Mouse (Mus musculus) heart, embryonic 16.5 days (tissue): ENCODE measurements around the gene Pkn1. TPM values are rescaled to one million over a fixed set of nuclear protein-coding genes. Genes with fewer than 3 reads are reported as not detected.

Experiments used
- ATAC-seq: fragments of 200-750 bp; cut with Nextera tagmentation; replicated peaks from 2 replicates; pipeline ENCODE4 v1.8.0; 2017; ENCODE audit warnings: moderate number of reproducible peaks; ENCODE audit not compliant: insufficient read depth, low FRiP score; ENCODE audit errors: extremely low read depth
- H3K27ac ChIP-seq: fragments of 300-500 bp; sonication (generic); 2 replicates; pipeline ENCODE4 v1.5.1; 2014; ENCODE audit warnings: mild to moderate bottlenecking, low read length, control low read depth, moderate library complexity
- H3K27me3 ChIP-seq: fragments of 300-500 bp; sonication (generic); 2 replicates; pipeline ENCODE4 v1.6.1; 2014; ENCODE audit warnings: low read length, mixed read lengths; ENCODE audit not compliant: control insufficient read depth, insufficient read depth
- H3K36me3 ChIP-seq: fragments of 300-500 bp; sonication (generic); 2 replicates; pipeline ENCODE4 v1.6.1; 2014; ENCODE audit not compliant: control insufficient read depth, insufficient read depth
- H3K4me1 ChIP-seq: fragments of 300-500 bp; sonication (generic); 2 replicates; pipeline ENCODE4 v1.6.1; 2014; ENCODE audit warnings: low read length, mixed read lengths; ENCODE audit not compliant: control insufficient read depth, insufficient read depth
- H3K4me2 ChIP-seq: fragments of 300-500 bp; sonication (generic); 2 replicates; pipeline ENCODE4 v1.6.1; 2014; ENCODE audit warnings: low read depth, mild to moderate bottlenecking, control low read depth, low read length
- H3K4me3 ChIP-seq: fragments of 300-500 bp; sonication (generic); 2 replicates; pipeline ENCODE4 v1.5.1; 2014; ENCODE audit warnings: mild to moderate bottlenecking, control low read depth, low read length
- H3K9ac ChIP-seq: fragments of 300-500 bp; sonication (generic); 2 replicates; pipeline ENCODE4 v1.6.1; 2014; ENCODE audit warnings: low read length, control low read depth
- H3K9me3 ChIP-seq: fragments of 300-500 bp; sonication (generic); replicated peaks from 2 replicates; pipeline ENCODE4 v1.6.1; 2016; ENCODE audit warnings: low read length; ENCODE audit not compliant: control insufficient read depth
- WGBS: fragments of 180-500 bp; shearing (Covaris S2); extraction: QIAGEN DNeasy Blood & Tissue Kit; methylation state at CpG from one replicate; pipeline ENCODE4 v1.1.7; 2014; 5-methylcytosine and 5-hydroxymethylcytosine counted together
- microRNA-seq: library from miRNA; unstranded; fragments of <30 nt; microRNA quantifications from one replicate; pipeline ENCODE4, GENCODE M21; 2017
- polyA plus RNA-seq: library from polyadenylated mRNA; unstranded; fragments of >200 nt; fragmentation: Nextera tagmentation; extraction: Ambion mirVana; gene quantifications from 2 replicates; pipeline ENCODE4 v1.2.1, GENCODE M21; 2015

The Pkn1 gene
- polyA plus RNA-seq, 1 experiment from 2014 or later, result 17.5 TPM

DNA sequence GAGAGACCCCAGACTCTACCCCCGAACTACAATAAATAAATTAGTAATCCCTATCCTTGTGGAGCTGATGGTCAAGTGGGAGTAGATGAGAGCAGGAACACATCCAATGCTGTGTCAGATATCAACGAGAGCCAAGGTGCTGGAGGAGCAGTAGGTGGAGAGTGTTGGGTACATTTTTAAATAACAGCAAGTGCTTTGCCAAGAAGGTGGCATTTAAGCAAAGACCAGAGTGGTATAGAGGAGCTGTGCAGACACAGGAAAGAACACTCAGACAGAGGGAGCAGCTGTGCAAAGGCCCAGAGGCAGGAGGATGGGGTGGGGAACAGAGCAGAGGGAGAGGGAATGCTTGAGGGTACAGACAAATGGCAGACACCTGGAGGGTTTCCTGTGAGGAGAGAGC is 81.9 kb downstream of the Pkn1 start:
- Histone ChIP-seq H3K9me3 (no peaks in the 10 kb centered on the region), H3K36me3 (peaks cover 10% of the 10 kb centered on the region), H3K27me3 (peaks cover 4% of the 10 kb centered on the region), H3K27ac (no peak overlapping the region), H3K4me2 (no peak overlapping the region), H3K9ac (no peak overlapping the region), H3K4me1 (peaks cover 1% of the 10 kb centered on the region; the same call in 1 of the 2 replicates), H3K4me3 (no peak overlapping the region)
- no peak for ATAC-seq
- WGBS, result 75% methylated on average over 2 of the region's 2 CpGs

DNA sequence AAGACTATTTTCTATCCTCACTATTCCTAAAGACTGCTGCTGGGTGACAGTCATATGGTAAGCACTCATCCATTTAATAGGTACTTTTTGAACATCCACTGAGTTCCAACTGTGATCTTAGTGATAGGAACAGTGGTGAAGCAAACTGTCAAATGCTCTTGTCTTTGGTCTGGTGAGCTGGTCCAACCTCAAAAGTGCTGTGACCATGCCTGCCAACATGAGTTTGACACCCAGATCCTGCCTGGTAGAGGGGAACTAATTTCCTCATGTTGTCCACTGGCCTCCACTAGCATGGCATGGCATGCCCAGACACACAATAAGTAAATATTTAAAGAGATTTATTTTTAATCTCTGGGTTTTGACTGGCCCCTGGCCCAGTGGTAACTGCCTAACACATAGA is 82.4 kb downstream of the Pkn1 start:
- Histone ChIP-seq H3K27ac (no peak overlapping the region), H3K36me3 (peaks cover 14% of the 10 kb centered on the region), H3K27me3 (peaks cover 4% of the 10 kb centered on the region), H3K4me3 (no peak overlapping the region), H3K4me1 (no peaks in the 10 kb centered on the region), H3K4me2 (no peak overlapping the region), H3K9me3 (no peaks in the 10 kb centered on the region), H3K9ac (no peak overlapping the region)
- no peak for ATAC-seq

Small RNA genes lying within 50 kb of the gene (microRNA-seq; reads per million reads assigned to microRNA genes)
- gene Mir1668, result not detected

Other genes with a start within 250 kb of the Pkn1 start
- 66.8 and 67.6 TPM in 2 replicates for gene Scoc, start 240.8 kb downstream of the Pkn1 start, polyA plus RNA-seq
- gene Olfr370, start 163.4 kb downstream of the Pkn1 start, polyA plus RNA-seq, result not detected in 2 replicates
- gene Ndufb7, start 132.5 kb downstream of the Pkn1 start, polyA plus RNA-seq, result 612 and 678 TPM in 2 replicates
- gene Tecr, start 91.2 kb downstream of the Pkn1 start, polyA plus RNA-seq, result 372 and 402 TPM in 2 replicates
- 47.8 and 49.3 TPM in 2 replicates for gene Dnajb1, start 91.0 kb downstream of the Pkn1 start, polyA plus RNA-seq
- 135 and 146 TPM in 2 replicates for gene Gipc1, start 46.5 kb downstream of the Pkn1 start, polyA plus RNA-seq
- gene Ptger1, start 32.5 kb downstream of the Pkn1 start, polyA plus RNA-seq, result 0.43 and 0.69 TPM in 2 replicates
- 141 and 147 TPM in 2 replicates for gene Ddx39, start 16.0 kb upstream of the Pkn1 start, polyA plus RNA-seq
- 39.5 and 41.9 TPM in 2 replicates for gene Adgre5, start 42.1 kb upstream of the Pkn1 start, polyA plus RNA-seq
- 8.3 and 8.7 TPM in 2 replicates for gene Adgrl1, start 200.9 kb upstream of the Pkn1 start, polyA plus RNA-seq